Mouse (Mus musculus) frontal cortex, postnatal 36 days (tissue): ENCODE results near the gene Ldlrad3.

Source experiments
- DNase-seq, 2 experiments: peaks; one replicate each; pipeline ENCODE4 v3.0.0; 2022; ENCODE audit warnings: low spot score in 2 of 2

The Ldlrad3 gene

GRCm38 (mm10) chr2:102116521-102117401 is 69.4 kb downstream of the Ldlrad3 start:
- DNase-seq: no peak

DNA sequence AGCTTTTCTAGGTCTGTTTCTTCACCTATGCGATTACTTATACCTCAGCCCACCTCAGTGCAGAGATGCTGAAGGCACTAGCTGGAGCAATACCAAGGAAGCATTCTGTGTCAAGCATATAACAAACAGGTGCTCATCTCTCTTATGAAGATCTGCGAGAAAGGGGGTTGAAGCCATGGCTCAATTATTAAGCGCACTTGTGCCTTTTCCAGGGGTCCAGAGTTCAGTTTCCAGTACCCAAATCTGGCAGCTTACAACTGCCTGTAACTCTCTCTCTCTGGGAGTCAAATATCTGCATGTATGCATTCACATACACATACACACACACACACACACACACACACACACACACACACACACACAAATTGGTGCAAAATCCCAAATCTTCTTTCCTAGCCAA is 72.4 kb downstream of the Ldlrad3 start:
- DNase-seq: no peak

DNA sequence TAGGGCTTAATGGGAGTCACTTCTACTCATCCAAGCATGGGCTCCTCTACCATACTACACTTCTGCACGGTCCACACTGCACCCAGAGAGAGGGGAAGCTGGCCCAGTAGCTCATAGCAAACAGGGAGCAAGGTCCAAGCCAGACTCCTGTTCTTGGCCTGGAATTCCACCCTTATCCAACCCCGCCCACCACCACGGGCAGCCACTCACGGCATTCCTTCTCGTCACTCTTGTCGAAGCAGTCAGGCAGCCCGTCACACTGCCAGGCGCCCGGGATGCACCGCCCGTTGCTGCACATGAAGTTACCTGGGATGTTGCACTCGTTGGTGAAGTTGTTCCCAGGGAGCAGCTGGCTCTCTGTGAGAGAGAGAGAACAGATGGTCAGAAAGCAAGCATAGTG is 72.9 kb downstream of the Ldlrad3 start:
- no peak for DNase-seq

GRCm38 (mm10) chr2:102111906-102112499 is 74.2 kb downstream of the Ldlrad3 start:
- no peak for DNase-seq

DNA sequence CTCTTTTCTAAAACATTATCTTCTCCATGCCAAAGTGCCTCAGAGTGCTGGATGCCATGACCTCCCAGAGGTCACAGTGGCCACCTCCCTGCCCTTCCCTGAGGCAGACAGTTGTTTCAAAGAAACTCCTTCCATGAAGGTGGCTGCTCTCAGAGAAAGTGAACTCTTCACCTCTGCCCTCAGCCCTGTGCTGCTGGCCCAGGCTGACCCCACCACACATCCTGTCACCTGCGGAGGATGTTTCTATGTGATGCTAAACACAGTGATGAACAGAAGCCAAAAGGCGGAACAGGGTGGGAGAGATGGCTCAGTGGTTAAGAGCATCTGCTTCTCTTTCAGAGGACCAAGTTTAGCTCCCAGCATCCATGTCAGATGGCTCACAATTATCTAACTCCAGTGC is 75.9 kb downstream of the Ldlrad3 start:
- DNase-seq: no peak

DNA sequence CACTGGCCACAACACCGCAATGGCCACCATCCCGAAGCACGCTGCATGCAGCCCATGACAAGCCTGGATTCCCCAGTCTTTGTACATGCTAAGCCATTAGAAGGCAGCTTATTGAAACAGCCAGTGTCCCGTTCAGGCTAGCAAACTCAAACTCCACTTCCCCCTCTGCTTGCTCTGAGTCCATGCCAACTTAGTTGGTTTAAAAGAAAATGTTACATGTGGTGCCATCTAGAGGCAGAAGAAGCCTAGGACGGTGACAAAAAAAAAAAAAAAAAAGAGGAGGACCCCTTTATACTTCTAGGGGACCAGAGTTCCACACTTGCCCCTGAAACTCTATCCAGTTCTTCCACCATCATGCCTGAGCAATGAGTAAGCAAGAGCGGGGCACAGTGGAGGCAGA is 78.9 kb downstream of the Ldlrad3 start:
- DNase-seq: no peak

GRCm38 (mm10) chr2:102106728-102107127 is 79.5 kb downstream of the Ldlrad3 start:
- no peak for DNase-seq

DNA sequence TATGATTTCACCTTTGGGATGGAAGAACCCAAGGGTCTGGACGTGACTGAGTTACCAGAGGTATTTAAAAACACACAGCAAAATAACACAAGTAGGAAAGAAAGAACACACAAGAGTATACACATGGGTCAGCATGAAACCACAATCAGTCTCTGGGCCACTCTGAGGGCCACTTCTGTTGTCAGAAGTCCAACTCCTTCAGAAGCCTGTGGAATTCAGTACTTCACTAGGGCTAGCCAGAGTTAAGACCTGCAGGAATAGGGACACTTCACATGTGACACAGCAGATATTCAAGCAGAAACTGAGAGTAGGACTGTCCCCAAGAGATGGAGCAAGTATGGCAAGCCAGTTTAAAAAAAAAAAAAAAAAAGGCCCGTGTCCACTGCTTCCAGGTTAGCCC is 80.7 kb downstream of the Ldlrad3 start:
- DNase-seq: no peak

- peak; percentile 75 to 78 for DNase-seq
These were observed 82.2 kb downstream of the Ldlrad3 start for GRCm38 (mm10) chr2:102103955-102104354.

- peak in 1 of 2 experiments; percentile 22 for DNase-seq
These were observed 85.7 kb downstream of the Ldlrad3 start for GRCm38 (mm10) chr2:102100490-102100889.

GRCm38 (mm10) chr2:102099702-102100450 is 86.3 kb downstream of the Ldlrad3 start:
- no peak for DNase-seq

DNA sequence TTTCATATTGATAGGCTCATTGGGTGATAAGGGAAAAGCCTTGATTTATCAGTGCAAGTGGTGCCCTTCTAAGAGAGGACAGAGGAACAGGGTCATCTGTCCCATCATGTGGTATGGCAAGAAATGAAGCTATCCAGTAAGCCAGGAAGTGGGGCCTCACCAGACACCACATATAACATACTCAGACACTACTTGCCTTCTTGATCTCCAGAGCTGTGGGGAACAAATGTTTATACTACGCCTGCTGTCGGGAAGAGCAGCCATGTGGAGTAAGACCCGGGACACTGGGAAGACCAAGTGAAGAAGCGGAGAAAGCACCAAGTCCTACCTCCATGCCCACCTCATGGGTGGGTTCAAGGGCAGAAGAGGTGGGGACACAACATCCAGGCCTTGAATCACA is 86.9 kb downstream of the Ldlrad3 start:
- DNase-seq: no peak

DNA sequence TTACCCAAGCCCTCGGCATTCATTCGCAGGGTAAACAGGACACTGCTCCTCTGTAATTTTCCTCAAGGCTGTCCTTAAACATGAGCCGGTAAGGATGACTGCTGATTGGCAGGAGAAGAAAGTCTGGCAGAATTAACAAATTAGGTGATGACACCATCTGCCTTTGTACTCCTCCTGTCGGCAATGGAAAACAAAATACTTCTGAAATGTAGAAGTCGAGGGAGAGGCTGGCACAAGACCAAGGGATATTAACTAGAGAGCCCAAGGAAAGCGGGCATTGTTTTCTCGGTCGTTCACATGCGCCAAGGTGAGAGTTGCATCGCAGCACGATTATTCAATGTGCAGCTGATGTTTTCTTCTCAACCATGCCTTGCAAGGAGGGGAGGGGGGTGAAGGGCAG is 91.4 kb downstream of the Ldlrad3 start:
- no peak for DNase-seq

DNA sequence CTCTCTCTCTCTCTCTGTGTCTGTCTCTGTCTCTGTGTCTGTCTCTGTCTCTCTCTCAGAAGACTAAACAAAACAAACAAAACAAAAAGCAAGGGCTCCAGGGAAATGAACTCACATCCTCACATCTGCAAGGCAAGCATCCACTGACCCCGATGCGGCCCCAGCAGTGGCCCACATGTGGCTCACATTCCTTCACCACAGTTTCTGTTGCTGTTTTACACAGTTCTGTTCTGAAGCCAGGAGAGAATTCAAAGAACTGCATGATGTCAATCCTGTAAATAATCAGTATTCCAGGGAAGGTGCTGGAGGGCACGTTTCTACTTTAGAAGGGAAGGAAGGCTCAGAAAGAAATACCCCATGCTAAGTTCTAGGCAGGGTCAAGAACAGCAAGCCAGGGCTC is 91.9 kb downstream of the Ldlrad3 start:
- DNase-seq: no peak

DNA sequence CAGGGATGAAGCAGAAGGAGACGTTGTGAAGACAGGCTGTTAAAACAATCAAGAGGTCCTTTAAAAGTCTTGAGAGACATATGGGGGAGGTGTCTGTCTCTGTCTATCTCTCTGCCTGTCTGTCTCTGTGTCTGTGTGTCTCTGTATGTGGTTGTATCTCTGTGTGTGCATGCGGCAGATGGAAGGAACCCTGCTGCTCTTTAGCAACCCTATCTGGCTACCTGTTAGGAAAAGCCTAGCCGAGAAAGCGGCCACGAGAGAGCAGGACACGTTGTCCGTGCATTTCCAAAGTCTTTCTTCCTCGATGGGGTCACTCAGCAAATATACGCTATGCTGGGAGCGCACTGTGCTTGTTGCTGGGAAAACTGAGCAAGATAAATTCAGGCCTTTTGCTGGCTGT is 93.6 kb downstream of the Ldlrad3 start:
- DNase-seq: no peak

DNA sequence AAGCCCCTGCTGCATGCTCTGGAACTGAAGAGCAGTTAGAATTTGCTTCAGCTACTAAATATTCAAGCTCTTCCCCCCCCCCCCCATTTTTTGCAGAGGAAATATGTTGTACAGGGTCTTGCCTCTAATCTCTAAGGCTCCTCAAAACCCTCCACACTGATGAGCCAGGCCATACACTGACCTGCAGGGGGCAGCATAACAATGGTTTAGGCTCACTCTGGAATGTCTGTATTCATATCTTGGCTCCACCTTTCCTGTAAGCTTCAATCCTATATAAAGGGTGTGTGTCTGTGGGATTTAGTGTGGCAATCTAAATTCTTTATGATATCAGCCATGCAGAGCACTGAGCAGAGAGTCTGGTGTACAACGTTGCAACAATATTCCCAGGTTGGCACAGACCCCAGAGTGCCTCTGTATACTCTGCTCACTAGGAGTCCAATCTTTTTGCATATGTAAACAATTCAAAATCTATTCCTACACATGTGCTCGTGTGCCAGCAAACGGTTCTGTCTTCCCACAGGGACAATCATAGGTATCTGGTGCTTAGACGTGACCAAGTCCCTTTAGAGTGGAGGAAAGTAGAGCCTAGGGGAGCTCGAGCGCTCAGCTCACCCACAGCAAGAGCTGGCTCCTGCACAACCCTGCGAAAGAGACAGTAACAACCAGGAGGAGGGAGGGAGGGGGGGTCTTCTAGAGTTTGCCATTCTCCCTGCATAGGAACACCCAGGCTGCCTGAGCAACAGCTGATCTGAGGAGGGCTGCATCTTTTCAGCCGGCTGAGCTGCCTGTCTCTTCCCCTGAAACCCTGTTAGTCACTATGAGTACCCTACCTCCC is 94.5 kb downstream of the Ldlrad3 start:
- peak; percentile 72 to 88 for DNase-seq

DNA sequence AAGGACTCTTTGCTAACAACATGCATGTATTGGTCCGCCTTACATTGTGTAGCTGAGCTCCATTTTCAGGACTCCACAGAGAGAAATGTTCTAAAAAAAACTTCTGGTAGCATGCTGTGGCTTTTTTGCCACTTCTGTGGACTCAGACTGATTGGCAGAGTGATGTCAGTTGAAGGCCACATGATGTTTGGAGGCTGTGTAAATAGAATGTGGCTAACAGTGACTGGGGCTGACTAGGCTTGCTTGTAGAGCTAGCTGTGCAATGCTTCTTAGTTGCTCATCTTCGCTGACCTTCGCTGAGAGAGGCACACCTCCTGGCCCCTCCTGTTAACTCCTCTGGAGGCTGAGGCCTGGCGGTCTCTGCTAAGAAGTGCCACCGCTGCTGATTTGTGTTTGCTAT is 98.4 kb downstream of the Ldlrad3 start:
- DNase-seq: no peak

GRCm38 (mm10) chr2:102086583-102086982 is 99.6 kb downstream of the Ldlrad3 start:
- DNase-seq: no peak

DNA sequence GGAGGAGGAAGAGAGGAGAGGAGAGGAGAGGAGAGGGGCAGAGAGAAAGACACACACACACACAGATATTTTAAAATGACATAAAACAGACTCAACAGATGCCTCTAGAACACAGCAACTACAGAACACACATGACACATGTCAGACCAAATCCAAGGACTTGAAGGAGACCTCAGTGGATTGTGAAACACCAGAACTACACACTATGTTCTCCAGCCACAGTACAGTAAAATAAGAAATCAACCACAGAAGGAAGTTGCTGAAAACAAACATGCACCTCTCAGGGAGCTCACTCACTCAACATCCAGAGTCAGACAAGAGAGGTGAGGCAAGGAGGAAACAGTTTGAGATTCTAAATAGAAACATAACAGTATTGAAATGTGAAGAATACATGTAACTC is 103.4 kb downstream of the Ldlrad3 start:
- no peak for DNase-seq

DNA sequence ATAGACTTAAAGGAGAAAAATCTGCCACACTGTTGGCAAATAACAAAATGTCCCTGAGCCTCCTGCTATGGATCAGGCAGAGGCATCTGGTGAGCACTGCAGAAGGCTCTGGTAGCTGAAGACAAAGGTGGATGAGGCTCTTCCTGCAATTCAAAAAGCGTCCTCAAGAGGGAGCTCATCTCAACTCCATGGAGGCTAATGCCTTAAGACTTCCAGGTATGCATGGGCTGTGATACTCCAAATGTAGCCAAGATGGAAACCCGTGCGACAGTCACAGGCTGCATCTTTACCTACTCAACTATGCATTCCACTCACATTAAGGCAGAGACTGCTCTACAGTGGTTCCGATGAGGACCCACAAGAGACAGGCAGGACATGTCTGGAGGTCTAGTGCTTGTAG is 108.6 kb downstream of the Ldlrad3 start:
- DNase-seq: peak; percentile 70 to 90

- no peak for DNase-seq
These were observed 109.9 kb downstream of the Ldlrad3 start for GRCm38 (mm10) chr2:102076237-102076636.
